In the genomic region with DNA sequence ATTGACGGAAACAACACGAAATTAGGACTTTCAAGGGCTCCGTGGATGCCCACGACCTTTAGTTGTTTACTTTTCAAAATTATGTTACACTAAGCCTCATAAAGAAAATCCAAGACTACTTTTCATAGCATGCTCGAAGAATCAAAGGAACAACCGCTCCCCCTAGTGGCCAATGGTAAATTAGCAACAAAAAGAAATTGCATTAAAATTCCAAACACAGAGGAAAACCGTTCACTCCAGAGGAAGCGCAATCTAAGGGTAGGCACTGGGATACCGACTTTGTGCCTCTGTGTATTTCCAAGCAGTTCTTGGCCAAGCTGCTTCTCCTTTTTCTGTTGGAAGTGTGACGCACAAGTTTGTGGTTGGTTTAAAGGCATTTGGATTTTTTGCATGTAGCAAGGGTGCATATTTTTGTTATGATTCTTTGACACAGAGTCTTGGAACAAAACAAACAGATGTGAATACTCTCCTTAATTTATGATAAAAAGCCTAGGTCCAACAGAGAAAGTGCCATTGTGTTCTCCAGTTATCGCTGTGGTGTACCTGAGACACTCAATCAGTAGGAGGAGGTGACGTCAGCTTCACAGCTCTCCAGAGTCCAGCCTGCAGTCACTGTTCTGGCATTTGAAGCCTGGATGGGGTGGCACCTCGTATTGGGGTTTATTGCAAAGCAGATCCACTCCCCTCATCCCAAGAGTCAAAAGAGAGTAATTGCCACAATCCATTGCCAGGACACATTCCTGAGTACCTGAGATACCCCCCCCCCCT, we compare ENCODE assay signal across 7 mouse cellular contexts.
DNase-seq lines count a peak whose midpoint lies in the region; ATAC-seq and TF ChIP-seq lines count a peak whose summit lies in the region.

No protein-coding gene starts in this region.

- peak; percentile 34; the same call in 1 of the 2 replicates for ATAC-seq in hindbrain, embryonic 14.5 days (ENCODE audit: low FRiP score)

- no peak overlapping the region for H3K27ac ChIP-seq in hindbrain, embryonic 14.5 days

- H3K27me3 ChIP-seq in hindbrain, embryonic 14.5 days (ENCODE audit: control insufficient read depth, insufficient read depth, low read length): no peaks in the 10 kb centered on the region

- TF ChIP-seq CTCF in lung, adult 2 months (IDR thresholded peaks at IDR 0.05; ENCODE audit: insufficient read depth, low read length): peak; percentile 30

- H3K9ac ChIP-seq in hindbrain, embryonic 14.5 days: 0 out of 2 replicates have a peak overlapping the region, but pooled peaks have one; percentile 28

- no peaks in the 10 kb centered on the region for H3K9me3 ChIP-seq in hindbrain, embryonic 14.5 days (ENCODE audit: control insufficient read depth, low read length)

- peaks cover 24% of the 10 kb centered on the region for H3K4me1 ChIP-seq in hindbrain, embryonic 14.5 days (replicated peaks; ENCODE audit: control insufficient read depth, insufficient read depth, low read length)
- peaks cover 5% of the 10 kb centered on the region; the same call in 1 of the 2 replicates for H3K4me1 ChIP-seq in lung, adult 2 months (ENCODE audit: control insufficient read depth, insufficient read depth, low read length)

- TF ChIP-seq POLR2A in lung, adult 2 months (IDR thresholded peaks at IDR 0.05; ENCODE audit: borderline replicate concordance, extremely low read depth, low read depth, low read length): no peak

- H3K4me2 ChIP-seq in hindbrain, embryonic 14.5 days (replicated peaks): no peak overlapping the region; the same call in 1 of the 2 replicates

- 20% methylated on average over 13 of the region's 13 CpGs for WGBS in hindbrain, embryonic 14.5 days
- WGBS in lung, adult 2 months: 12% methylated on average over 13 of the region's 13 CpGs

- no peak overlapping the region for H3K4me3 ChIP-seq in hindbrain, embryonic 14.5 days (replicated peaks; ENCODE audit: low read length)
- H3K4me3 ChIP-seq in lung, adult 2 months (replicated peaks; ENCODE audit: extremely low read depth, low read depth, low read length): no peak overlapping the region

- H3K36me3 ChIP-seq in hindbrain, embryonic 14.5 days (replicated peaks; ENCODE audit: control insufficient read depth, insufficient read depth): no peaks in the 10 kb centered on the region

- peak; percentile 65 to 83 for DNase-seq in right cerebral cortex, adult 2 months (ENCODE audit: low spot score in 2 of 2)
- no peak for DNase-seq in right cerebral cortex, postnatal 25 days
- DNase-seq in adrenal gland, postnatal 14 days: peak; percentile 75
- peak; percentile 70 for DNase-seq in embryo, embryonic 9.5 days (ENCODE audit: extremely low spot score)
- DNase-seq in hindbrain, embryonic 14.5 days (ENCODE audit: low spot score): peak; percentile 91
- no peak for DNase-seq in lung, adult 2 months
- peak; percentile 87 for DNase-seq in retina, embryonic 14.5 days (ENCODE audit: low spot score)

Comparison
In these comparisons a context has a peak if more than half of its experiments do, and no peak if none do; other contexts are left out.
1. DNase-seq: peak in right cerebral cortex, adult 2 months (2 of 2), adrenal gland, postnatal 14 days (single experiment), embryo, embryonic 9.5 days (single experiment), hindbrain, embryonic 14.5 days (single experiment) and retina, embryonic 14.5 days (single experiment); none in right cerebral cortex, postnatal 25 days (single experiment) and lung, adult 2 months (single experiment).